Mouse (Mus musculus): ENCODE data around the gene Syngr2.
A peak's percentile ranks its signal among the peaks of the same experiment; 100 is the strongest.
"Not testable (repeated sequence)": the region's sequence is repeated elsewhere in the genome, so short reads cannot be mapped to it uniquely, and the experiment has no call there.

The Syngr2 gene

DNA sequence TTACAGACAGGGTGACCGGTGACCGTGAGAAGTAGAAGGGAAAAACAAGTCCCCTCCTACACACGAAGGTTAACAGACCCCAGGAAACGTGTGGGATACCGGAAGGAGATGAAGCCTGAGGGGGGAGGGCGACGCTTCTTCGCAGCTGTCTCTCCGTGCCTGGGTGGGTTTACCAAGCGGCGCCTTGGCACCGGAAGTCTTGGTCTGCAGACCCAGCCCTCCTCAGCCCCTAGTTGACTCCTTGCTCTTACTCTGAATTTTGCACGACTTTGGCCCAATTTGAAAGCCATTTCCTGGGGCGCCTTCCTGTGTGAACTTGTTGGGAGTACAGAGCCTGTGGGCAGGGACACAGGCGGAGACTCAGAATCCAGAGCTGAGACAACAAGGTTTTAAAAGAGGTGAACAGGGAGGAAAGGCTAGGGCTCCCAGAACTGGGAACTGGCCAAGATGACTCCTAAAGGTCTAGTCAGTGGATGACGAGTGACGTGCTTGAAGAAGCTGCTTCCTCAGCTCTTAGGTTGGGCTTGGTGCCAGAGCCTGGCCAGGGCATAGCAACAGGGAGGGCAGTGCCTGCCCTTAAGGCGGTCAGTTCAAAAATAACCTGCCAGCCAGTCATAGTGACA lies 28.2 kb upstream of the Syngr2 start:
- peak; percentile 84 to 91 for DNase-seq

DNA sequence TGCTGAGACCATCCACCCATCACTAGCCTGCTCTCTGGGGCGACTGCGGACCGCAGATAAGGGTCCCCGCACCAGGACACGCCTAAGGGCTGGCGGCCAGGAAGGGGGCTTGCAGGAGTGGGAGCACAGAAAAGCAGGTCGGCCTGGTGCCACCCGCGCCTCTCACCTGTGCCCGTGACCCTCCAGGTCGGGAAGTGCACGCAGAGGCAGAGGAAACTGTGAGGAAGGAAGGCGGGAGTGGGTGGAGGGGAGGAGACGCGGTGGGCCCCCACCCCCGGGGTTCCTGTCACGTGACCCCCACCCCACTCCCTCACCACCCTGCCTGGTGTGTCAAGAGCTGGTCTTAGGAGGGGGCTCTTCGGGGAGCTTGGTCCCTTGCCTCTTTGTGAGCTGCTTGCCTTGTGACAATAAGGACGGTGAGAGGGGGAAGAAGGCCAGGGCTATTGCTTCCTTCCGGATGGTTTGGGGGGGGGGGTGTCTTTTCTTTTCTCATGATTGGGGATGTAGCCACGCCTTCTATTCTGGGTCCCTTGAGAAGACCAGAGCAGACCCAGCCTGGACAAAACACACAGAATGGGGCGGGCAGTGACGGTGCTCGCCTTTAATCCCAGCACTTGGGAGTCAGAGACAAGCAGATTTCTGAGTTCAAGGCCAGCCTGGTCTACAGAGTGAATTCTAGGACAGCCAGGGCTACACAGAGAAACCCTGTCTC lies 27.3 kb upstream of the Syngr2 start, which contains the start of the genes Tmc8 and Tmc6:
Gene Tmc8 (plus strand): TSS at position 84 of the 712 bp plus-strand sequence.
Gene Tmc6 (minus strand): TSS at position 206 of the 712 bp plus-strand sequence.
- DNase-seq = peak; percentile 91 to 95

DNA sequence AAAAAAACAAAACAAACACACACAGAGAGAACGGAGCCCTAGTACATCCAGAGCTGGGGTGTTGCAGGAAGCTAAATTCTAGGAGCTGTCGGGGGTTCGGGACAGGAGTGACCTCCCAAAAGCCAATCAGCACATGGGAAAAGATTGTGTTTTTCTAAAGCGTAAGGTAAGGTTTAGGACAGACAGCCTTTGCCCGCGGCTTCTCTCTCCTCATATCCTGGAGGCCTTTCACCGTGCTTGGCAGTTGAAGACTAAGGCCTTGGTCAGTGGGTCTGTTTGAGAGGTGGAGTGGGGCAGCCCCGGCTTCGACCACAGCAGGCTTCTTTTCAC lies 26.8 kb upstream of the Syngr2 start:
- no peak for DNase-seq

DNA sequence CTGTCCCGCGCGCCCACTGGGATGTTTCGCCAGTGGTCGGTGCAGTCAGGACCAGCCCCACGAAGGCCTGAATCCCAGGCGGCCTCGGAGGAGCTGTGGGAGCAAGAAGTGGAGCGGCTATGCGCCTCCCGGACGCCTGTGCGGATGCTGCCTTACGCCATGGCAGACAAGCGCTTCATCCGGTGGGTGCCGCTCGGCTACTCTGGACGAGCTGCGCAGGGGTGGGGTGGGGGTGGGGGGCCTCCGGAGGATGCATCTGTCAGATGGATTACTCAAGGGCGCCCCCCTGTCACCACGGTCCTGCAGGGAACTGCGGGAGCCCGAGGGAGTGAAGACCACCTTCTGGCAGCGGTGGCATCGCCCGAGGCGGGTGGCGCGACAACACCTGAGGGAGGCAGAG lies 26.4 kb upstream of the Syngr2 start:
- peak; percentile 95 for DNase-seq

DNA sequence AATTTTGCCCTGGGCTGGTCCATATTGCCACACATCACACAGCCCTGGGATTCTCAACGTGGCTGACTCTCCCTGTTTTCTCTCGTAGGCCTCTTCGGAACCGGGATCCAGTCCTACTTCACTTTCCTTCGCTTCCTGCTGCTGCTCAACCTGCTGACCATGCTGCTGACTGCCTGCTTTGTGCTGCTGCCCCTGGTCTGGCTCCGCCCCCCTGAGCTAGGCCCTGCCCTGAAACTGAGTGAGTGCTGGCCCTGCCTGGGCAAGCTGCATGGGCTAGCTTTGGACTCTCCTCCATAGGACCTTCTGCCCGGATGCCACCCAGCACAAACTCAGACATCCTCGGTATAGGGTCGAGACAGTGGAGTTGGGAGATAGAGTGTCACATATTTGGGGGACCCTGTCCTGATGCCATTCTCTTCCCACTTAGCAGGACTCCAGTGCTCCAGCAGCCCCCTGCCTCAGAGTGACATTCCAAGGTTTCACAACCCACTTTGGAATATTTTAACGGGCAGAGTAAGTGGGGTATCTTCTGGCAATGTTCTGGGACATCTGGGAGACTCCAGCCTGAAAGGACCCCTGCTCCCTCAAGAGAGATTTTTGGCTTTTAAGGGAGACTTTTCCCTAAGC lies 25.7 kb upstream of the Syngr2 start:
- DNase-seq = peak; percentile 37 to 69

DNA sequence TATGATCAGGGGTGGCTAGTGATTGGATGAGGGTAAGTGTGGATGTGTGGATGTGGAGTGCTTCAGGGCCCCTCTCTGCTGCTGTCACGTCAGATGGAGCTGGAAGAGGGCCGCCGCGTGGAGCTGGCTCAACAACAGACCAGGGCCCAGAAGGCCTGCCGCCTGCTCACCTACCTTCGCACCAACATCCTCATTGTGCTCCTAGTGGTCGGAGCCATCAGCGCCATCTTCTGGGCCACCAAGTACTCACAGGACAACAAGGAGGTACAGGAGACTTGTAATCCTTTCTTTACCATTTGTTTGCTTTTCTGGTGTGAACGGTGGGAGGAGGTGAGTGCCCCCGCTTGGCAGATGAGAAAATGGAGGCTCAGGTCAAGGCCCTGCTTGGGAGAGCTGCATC lies 23.2 kb upstream of the Syngr2 start:
- DNase-seq = peak; percentile 71 to 79

DNA sequence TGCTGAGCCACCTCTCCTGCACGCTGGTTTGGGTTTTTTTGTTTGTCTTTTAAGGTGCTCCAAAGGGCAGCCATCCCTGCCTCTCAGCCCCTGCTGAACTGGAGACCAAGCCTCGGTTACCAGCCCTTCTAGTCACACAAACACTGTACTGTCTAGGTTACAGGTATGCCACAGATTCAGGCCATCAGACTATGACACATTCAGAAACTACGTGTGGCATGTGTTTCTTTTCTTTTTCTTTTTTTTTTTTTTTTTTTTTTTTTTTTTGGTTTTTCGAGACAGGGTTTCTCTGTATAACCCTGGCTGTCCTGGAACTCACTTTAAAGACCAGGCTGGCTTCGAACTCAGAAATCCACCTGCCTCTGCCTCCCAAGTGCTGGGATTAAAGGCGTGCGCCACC lies 21.0 kb upstream of the Syngr2 start:
- DNase-seq = not testable (repeated sequence)

DNA sequence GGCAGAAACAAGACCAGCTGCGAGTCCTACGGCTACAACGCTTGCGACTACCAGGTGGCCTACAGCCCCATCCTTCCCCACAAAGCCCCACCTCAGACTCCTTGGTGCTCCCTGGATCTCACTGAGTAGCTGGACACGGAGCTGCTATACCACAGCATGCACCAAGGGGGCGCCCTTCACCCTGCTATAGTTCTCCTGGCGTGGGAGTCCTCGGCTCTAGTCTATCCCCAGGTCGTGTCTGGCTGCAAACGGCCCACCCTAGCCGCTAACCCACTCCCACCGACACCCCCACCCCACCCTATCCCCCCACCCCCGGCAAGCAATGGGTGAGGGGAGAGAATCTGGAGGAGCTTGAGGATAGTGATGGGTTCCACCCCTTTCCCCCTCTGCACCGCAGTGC lies 19.2 kb upstream of the Syngr2 start:
- peak; percentile 69 to 71 for DNase-seq

DNA sequence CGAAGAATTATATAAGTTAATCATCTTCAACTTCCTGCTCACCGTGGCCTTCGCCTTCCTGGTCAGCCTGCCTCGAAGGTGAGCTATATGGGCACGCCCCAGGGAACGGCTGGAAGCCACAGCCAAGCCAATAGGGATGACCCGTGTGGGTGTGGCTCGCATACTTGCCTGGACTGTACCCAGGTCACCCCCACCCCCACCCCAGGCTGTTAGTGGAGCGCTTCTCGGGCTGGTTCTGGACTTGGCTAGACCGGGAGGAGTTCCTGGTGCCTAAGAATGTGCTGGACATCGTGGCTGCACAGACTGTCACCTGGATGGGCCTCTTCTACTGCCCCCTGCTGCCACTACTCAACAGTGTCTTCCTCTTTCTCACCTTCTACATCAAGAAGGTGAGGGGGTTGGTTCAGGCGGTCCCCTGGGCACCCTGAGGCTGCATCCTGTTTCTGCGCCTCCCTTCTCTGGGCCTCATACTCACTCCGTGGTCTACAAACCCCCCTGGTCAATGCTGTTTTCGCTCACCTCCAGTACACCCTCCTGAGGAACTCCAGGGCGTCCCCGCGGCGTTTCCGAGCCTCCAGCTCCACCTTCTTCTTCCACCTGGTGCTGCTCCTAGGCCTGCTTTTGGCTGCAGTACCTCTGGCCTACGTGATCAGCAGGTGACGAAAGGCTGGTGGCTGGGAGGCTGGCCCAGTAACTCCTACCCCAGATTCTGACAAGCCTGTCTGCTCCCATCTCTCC lies 18.6 kb upstream of the Syngr2 start:
- DNase-seq = no peak

DNA sequence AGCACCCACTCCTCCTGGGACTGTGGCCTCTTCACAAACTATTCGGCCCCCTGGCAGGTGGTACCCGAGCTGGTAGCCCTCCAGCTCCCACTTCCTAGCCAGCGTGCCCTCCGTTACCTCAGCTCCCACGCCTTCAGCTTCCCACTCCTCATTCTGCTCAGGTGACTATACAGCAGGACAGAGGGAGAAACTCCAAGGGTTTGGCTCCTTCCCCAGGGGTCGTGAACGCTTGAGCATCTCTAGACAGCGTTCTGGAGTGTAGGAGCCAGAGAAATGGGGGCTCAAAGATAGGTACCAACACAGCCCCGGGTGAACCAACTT lies 18.1 kb upstream of the Syngr2 start:
- no peak for DNase-seq

DNA sequence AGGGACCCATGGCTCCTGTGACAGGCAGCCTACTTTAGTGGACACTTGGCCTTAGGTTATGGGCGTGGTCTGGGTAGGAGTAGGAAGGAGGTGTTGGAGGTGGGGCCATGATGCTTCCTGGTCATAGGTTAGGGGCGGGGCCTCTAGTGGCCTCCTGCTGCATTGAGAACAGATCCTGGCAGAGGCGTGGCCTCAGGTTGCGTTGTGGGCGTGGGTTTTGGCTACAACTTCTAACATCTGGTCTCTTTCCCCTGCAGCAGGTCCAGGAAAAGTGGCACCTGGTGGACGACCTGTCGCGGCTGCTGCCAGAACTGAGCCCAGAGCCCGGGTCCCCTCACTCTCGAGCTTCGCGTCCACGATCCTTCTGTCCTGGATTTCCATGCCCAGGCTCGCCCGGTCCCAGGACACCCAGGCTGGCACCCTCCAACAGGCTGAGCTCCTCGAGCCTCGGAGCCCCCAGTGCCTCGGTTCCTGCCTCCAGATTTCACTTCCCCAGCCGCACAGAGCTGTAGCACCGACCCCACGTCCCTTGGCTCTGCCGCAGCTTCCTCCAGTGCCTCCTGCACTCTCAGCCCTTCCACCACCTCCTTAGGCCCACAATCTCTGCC lies 17.1 kb upstream of the Syngr2 start:
- peak; percentile 39 to 71 for DNase-seq

DNA sequence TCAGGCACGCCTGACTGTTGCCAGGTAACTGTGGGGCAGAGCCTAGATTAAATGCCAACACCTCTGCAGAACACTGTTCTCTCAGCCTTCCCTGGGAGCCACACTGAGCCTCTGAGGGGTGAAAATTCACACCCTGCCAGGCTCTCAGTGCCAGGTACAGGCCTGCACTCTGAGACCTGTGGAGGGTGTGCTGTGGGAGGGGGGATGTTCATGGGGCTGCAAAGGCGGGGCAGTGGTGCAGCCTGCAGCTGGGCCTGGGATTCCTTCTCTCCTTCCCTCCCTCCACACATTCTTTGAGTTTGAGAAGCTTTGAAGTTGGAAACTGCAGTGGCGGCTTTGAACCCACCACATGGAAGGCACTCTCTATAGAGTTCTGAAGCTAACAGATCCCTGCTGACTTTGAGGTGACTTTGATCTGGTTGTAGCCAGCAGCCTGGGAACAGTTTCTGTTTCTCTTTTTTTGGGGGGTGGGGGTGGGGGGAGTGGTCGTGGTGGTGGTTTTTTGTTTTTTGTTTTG lies 15.4 kb upstream of the Syngr2 start:
- peak in 1 of 2 experiments; percentile 56 for DNase-seq

DNA sequence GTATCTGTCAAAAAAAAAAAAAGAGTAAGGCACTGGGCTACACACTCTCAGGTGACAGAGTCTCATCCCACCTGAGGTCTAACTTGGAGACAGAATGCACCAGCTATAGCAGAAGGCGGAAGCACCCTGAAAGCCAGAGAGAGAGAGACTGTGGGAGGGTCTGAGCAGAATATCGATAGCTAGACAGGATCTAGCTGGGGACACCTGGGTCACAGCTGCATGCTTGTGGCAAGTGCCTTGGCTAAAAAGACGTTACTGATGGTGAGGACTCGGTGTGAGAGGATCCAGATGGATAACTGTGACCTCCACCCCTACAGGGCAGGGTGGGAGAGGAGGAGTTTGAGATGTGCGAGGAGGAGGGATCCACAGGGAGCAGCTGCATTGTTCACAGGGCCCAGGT lies 12.5 kb upstream of the Syngr2 start:
- DNase-seq = no peak

DNA sequence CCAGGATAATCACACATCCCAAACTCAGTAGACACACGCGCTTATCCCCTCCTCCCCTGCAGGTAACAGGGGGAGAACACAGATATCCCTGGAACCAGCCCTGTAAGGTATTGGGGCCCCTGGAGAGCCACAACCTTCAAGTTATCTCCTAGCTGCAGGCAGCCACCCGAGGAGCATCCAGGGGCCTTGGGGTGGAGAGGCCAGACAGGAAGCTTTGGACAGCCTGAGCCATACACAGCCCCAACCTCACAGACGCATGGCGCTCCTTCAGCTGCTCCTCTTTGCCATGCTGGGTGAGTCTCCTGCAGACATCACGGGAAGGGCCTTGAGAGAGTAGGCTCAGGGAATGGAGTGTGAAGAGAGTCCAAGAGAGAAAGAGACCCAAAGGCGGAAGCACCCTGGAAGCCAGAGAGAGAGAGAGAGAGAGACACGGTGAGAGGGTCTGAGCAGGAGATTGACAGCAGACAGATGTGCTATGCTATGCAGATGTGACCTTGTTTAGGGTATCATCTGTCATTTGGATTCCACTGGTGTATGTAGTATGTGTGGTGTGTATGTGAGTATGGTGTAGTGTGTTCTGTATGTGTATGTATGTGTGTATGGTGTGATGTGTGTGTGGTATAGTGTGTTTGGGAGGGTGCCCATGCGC lies 11.8 kb upstream of the Syngr2 start, which contains the start of gene 6030468B19Rik:
Gene 6030468B19Rik (plus strand): TSS at position 150 of the 649 bp plus-strand sequence.
- DNase-seq = no peak

DNA sequence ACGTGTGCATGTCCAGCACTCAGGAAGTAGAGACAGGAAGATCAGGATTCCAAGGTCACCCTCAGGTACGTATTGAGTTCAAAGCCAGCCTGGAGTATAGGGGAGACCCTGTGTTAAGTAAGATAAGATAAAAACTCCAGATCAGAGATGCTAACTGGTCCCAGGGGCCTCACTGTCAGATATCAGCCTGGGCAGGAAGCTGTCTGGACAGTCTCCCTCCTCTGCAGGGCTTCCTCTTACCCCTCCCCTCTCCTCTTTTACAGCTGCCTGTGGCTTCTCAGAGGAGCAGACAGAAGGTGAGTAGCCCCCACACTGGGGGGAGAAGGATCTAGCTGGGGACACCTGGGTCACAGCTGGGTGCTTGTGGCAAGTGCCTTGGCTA lies 11.3 kb upstream of the Syngr2 start:
- DNase-seq = peak in 1 of 2 experiments; percentile 52

DNA sequence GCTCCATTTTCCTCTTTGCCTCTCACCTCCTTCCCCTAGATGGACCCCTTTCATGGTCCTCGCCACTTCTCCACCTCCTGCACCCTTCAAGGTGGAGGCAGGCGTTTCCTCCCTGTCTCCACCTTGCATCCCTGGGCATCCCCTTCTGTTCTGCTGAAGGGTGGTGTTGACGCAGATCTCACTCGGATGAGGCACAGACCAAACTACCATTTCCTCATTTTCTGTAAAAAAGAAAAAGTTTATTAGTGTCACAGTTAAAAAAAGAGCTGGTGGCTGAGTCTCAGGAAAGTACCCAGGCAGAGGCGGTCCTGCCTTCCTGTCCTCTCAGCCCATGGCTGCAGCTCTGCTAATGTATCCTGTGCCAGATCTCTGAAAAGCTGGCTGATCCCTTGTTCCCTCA lies 10.3 kb upstream of the Syngr2 start:
- DNase-seq = no peak

DNA sequence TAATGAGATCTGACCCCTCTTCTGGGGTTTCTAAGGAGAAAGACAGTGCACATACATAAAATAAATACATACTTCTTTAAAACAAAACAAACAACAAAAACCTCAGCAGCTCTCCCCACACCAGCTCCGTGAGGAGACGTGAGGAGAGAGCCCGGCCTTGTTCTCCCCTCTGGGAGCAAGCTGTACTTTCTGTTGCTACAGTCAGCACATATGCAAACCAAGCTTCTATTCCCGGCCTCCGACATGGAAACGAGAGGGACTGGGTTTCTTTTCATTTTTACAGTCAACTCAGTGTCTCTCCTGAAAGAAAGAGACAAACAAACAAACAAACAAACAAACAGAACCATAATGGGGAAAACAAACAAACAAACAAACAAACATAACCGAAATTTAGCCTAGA lies 9.4 kb upstream of the Syngr2 start:
- no peak for DNase-seq

DNA sequence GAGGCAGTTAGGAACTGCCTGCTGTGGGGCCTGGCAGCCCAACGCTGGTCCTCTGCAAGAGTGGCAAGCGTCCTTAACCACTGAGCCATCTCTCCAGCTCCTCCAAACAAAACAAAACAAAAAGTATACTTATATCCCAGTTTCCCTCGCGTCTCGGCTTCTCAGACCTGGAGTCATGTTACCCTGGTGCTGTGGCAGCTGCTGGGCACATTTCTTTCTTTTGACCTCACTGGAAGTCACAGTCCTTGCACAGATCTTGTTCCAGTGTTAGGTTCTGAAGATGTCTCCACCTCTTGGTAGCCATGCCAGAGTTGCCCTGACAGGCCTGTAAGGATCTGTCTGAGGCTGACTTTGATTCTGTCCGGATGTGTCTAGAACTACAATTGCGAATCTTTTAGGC lies 7.8 kb upstream of the Syngr2 start:
- DNase-seq = no peak

DNA sequence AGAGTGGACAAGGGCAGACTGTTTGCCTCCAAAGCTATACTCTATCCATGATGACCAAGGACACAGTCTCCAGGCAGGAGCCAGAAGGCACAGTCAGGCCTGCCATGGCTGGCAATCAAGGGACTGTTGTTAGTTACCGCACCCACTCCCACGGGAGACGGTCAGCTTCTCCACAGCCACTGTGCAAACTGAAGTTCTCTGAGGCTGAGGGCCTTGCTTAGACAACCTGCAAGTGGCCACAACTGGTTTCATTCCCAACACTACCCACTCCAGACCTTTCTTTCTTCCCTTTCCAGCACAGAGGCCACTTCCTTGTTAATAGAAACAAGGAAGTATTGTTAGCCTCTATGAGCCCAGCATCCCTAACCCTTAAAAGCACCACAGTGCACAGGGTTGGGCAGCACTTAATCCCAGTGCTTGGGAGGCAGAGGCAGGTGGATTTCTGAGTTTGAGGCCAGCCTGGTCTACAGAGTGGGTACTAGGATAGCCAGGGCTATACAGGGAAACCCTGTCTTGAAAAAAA lies 6.2 kb upstream of the Syngr2 start:
- no peak for DNase-seq

DNA sequence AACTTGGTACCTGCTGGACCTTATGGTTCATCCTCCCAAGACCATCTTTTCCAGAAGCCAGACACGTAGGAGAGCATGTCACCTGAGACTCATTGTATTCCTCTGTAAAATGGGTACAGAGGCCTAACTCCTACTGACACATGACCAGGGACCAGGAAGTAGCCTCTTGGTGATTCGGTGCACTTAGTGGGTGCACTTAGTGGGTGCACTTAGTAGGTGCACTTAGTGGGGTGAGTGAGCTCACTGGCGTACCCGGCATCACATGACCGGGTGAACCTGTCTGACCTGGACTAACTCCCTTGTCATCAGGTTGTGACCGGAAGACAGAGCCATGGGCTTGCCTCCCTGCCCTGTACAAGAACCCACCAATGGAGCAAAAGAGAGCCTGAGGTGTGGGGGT lies 2.7 kb upstream of the Syngr2 start:
- DNase-seq = no peak

DNA sequence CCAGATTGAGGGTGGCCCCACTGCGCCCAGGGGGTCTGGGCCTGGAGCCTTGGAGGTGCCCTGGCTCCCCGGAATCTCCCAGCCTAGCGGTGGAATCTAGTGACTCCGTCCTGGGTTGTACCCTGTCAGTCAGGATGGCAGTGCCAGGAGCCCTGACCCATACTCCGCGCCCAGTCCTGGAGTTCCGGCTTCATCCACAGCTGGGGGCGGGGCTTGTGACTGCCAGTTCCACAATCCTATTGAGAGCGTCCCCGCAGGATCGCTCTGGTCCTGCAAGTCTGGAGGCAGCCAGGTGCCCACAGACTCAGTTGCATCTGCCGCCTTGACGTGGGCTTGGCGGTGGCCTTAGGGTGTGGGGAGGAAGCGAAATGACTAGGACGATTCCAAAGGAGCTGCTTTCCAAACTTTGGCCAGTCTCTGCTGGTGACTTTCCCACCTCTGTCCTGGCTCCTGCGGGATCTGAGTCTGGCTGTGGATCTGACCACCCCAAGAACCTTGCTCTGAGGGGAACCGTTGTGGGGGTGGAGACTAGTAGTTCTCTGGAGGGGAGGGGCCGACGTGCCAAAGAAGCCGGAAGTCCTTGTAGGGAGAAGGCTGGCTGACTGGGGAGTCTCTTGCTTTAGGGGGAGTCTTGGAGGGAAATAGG lies 1.1 kb downstream of the Syngr2 start:
- DNase-seq = peak; percentile 81 to 85

DNA sequence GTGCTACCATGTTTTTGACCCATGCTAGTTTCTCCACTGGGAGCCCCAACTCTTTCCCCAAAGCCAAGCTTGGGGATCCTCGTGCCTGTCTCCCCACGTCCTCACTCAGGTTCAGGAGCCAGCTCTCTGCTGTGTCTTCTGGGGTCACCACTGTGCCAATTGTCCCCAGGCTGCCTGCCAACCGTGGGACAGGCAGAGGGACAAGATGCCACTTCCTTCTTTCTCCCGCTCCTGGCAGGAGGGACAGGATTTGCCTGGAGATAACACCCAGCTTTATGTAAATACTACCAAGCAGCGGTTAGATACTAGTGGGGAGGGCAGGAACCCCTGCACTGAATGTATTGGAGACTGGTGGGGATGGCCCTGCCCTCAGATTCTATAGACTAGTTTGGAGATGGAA lies 4.4 kb downstream of the Syngr2 start:
- DNase-seq = no peak

Data from thymus, postnatal 36 days (tissue).